Mouse (Mus musculus) olfactory bulb, adult 2 months (tissue): ENCODE results near the gene Ryr2.
"Not testable (repeated sequence)": the region's sequence is repeated elsewhere in the genome, so short reads cannot be mapped to it uniquely, and the experiment has no call there.

ENCODE experiments used
- CTCF ChIP-seq: fragments of 200-500 bp; IDR thresholded peaks from 2 replicates; pipeline ENCODE4 v1.5.1; 2012; ENCODE audit warnings: low read depth, mild to moderate bottlenecking, low read length, moderate library complexity; ENCODE audit not compliant: insufficient read depth
- POLR2A ChIP-seq: fragments of 200-500 bp; IDR thresholded peaks from 2 replicates; pipeline ENCODE4 v1.6.1; 2012; ENCODE audit warnings: mild to moderate bottlenecking, low read depth, low read length, moderate library complexity; ENCODE audit not compliant: insufficient read depth

DNA sequence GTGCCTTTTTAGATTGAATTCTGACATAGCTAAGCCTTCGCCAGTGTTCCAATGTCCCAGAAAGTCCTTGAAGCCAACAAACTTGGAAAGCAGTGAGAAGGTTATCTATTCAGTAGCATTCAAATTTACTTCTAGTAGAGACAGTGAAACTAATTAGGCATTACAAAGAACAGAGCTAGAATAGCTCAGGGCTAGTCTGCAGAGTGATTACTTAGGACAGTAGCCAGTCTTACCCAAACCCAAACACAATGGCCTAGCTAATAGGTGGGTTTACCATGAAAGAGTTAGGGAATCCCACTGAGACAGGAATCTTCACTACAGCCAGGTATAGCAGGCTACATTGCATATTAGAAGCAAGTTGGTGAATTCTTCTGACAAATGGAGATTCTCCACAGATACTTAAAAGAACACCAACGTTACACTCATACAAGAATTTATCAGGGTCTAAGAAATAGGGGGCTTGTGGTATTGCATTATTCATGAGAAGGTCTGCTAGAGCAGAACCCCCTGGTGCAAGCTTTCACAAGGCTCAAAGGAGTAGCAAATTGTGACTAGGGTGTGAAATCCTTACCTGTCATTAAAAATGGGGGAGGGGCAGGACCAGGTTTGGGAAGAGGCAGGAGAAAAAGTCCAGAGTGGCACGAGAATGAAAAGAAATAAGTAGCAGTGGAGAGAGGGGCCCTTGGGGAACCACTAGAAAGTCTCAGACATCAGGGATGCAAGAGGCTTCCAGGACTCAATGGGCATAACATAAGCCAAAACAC, 172.3 kb downstream of the Ryr2 start:
- TF ChIP-seq CTCF, POLR2A: not testable (repeated sequence)
